ENCODE assay signal across 9 mouse cellular contexts in the genomic region with DNA sequence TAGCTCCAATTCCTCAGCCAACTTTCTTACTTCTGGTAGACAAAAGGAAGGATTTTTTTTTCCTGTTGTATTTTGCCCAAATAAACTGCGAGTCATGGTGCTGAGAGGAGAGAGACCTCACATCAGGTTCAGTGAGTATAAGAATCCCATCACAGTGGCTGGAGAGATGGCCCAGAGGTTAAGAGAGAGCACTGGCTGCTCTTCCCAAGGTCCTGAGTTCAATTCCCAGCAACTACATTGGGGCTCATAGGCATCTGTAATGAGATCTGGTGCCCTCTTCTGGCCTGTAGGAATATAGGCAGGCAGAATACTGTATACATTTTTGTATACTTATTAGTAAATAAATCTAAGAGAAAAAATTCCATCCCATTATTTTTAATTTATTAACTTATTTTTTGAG. TPM values are rescaled to one million over a fixed set of nuclear protein-coding genes. Genes with fewer than 3 reads are reported as not detected.
A peak's percentile ranks its signal among the peaks of the same experiment; 100 is the strongest.
DNase-seq lines count a peak whose midpoint lies in the region; ATAC-seq and TF ChIP-seq lines count a peak whose summit lies in the region.
"Had no signal": no experiment of that assay in that cellular context is flagged by ENCODE, and none has a peak within 500 bp of the region (broad histone marks: within the 10 kb centered on the region; RNA-seq: fewer than 3 reads in every experiment).

No protein-coding gene starts in this region.

- intact Hi-C loops in left cerebral cortex, postnatal 14 days (cut with DNase I), result loop anchor here (2.0 to 5.0 kb wide), 4 partner anchors 15 to 87 kb away; a partner anchor contains a TSS

- no peaks in the 10 kb centered on the region for H3K36me3 ChIP-seq in heart, embryonic 12.5 days
- no peaks in the 10 kb centered on the region for H3K36me3 ChIP-seq in lung, embryonic 16.5 days (ENCODE audit: control insufficient read depth, insufficient read depth, low read length)
- H3K36me3 ChIP-seq in small intestine, adult 2 months (ENCODE audit: control insufficient read depth, insufficient read depth, low read length), result no peaks in the 10 kb centered on the region

- H3K9ac ChIP-seq in heart, embryonic 12.5 days, result no peak overlapping the region
- H3K9ac ChIP-seq in lung, embryonic 16.5 days (ENCODE audit: low read length), result no peak overlapping the region

- no peaks in the 10 kb centered on the region for H3K27me3 ChIP-seq in heart, embryonic 12.5 days (replicated peaks)
- no peaks in the 10 kb centered on the region for H3K27me3 ChIP-seq in lung, embryonic 16.5 days (ENCODE audit: control insufficient read depth, insufficient read depth, low read depth, low read length)
- no peaks in the 10 kb centered on the region for H3K27me3 ChIP-seq in small intestine, adult 2 months (ENCODE audit: control insufficient read depth, insufficient read depth, low read length)
- H3K27me3 ChIP-seq: megakaryocyte, embryonic 14.5 days had no signal

- no peak for ATAC-seq in heart, embryonic 12.5 days (ENCODE audit: insufficient number of reproducible peaks, low FRiP score)
- no peak for ATAC-seq in lung, embryonic 16.5 days (ENCODE audit: low read depth)

- TF ChIP-seq POLR2A in lung, adult 2 months (IDR thresholded peaks at IDR 0.05; ENCODE audit: borderline replicate concordance, extremely low read depth, low read depth, low read length), result no peak
- TF ChIP-seq POLR2A in brain, embryonic 14.5 days (IDR thresholded peaks at IDR 0.05; ENCODE audit: borderline replicate concordance, extremely low read depth, insufficient read depth, insufficient read length, poor library complexity, severe bottlenecking), result no peak
- no peak for TF ChIP-seq POLR2A in small intestine, adult 2 months (IDR thresholded peaks at IDR 0.05; ENCODE audit: low read depth, low read length)

- H3K9me3 ChIP-seq in heart, embryonic 12.5 days (replicated peaks), result no peaks in the 10 kb centered on the region
- H3K9me3 ChIP-seq in lung, embryonic 16.5 days (ENCODE audit: control insufficient read depth, low read length), result no peaks in the 10 kb centered on the region
- H3K9me3 ChIP-seq: megakaryocyte, embryonic 14.5 days had no signal

- TF ChIP-seq CTCF in lung, adult 2 months (IDR thresholded peaks at IDR 0.05; ENCODE audit: insufficient read depth, low read length), result no peak
- peak; percentile 27; the same call in 1 of the 2 replicates for TF ChIP-seq CTCF in brain, embryonic 14.5 days (IDR thresholded peaks at IDR 0.05; ENCODE audit: borderline replicate concordance, extremely low read depth, insufficient read depth, insufficient read length)
- TF ChIP-seq CTCF in small intestine, adult 2 months (IDR thresholded peaks at IDR 0.05; ENCODE audit: extremely low read depth, insufficient read length, insufficient replicate concordance, low read depth, low read length), result peak; percentile 46; the same call in 1 of the 2 replicates

- no peak for DNase-seq in heart, postnatal 4 days
- DNase-seq in lung, adult 2 months, result no peak
- no peak for DNase-seq in brain, embryonic 14.5 days (ENCODE audit: low read depth)
- DNase-seq in left cerebral cortex, postnatal 14 days (ENCODE audit: low spot score in 2 of 2), result no peak
- DNase-seq in T-cell, adult 2 months (ENCODE audit: low spot score), result no peak

- peaks cover 59% of the 10 kb centered on the region for H3K4me1 ChIP-seq in heart, embryonic 12.5 days (replicated peaks)
- peaks cover 58% of the 10 kb centered on the region for H3K4me1 ChIP-seq in lung, embryonic 16.5 days (replicated peaks; ENCODE audit: control insufficient read depth, insufficient read depth, low read length)
- H3K4me1 ChIP-seq in lung, adult 2 months (ENCODE audit: control insufficient read depth, insufficient read depth, low read length), result peaks cover 24% of the 10 kb centered on the region
- H3K4me1 ChIP-seq in small intestine, adult 2 months (ENCODE audit: control insufficient read depth, insufficient read depth, insufficient read length, low read length), result peaks cover 26% of the 10 kb centered on the region

- H3K4me3 ChIP-seq in heart, embryonic 12.5 days, result no peak overlapping the region
- H3K4me3 ChIP-seq in lung, embryonic 16.5 days (ENCODE audit: low read length), result no peak overlapping the region
- no peak overlapping the region for H3K4me3 ChIP-seq in lung, adult 2 months (replicated peaks; ENCODE audit: extremely low read depth, low read depth, low read length)
- H3K4me3 ChIP-seq in small intestine, adult 2 months (ENCODE audit: low read depth, low read length), result no peak overlapping the region

- peak overlapping the region; percentile 62 for H3K4me2 ChIP-seq in heart, embryonic 12.5 days
- H3K4me2 ChIP-seq in lung, embryonic 16.5 days (ENCODE audit: low read depth, low read length), result no peak overlapping the region

- WGBS in heart, embryonic 12.5 days, result 90% methylated on average over 1 of the region's 1 CpGs
- WGBS in lung, embryonic 16.5 days, result 88% methylated on average over 1 of the region's 1 CpGs
- WGBS in lung, adult 2 months, result 81% methylated on average over 1 of the region's 1 CpGs
- WGBS in small intestine, adult 2 months, result 85% methylated on average over 1 of the region's 1 CpGs

- H3K27ac ChIP-seq in heart, embryonic 12.5 days (ENCODE audit: poor library complexity, severe bottlenecking), result peak overlapping the region; percentile 96
- H3K27ac ChIP-seq in lung, embryonic 16.5 days (ENCODE audit: low read length), result peak overlapping the region; percentile 99
- H3K27ac ChIP-seq in small intestine, adult 2 months (ENCODE audit: insufficient read depth, low read depth, low read length), result no peak overlapping the region

RNA-seq across cellular contexts. Expression of a gene that starts 7.6 kb away (rescaled TPM):
- 20.3 and 21.4 TPM in 2 replicates for polyA plus RNA-seq in heart, embryonic 12.5 days (2016; fragmentation: Nextera tagmentation; extraction: Ambion mirVana)
- total RNA-seq in heart, postnatal 4 days (2021), result 10 to 100 TPM; 67.8 to 71.5 TPM
- polyA plus RNA-seq in lung, embryonic 16.5 days (2015; fragmentation: Nextera tagmentation; extraction: Ambion mirVana), result 19.4 and 20.3 TPM in 2 replicates
- polyA plus RNA-seq in lung, adult 2 months (2012; rRNA removed), result 39.0 and 54.3 TPM in 2 replicates
- 92.1 and 104 TPM in 2 replicates for polyA plus RNA-seq in brain, embryonic 14.5 days (2012; rRNA removed)
- 19.8 and 38.5 TPM in 2 replicates for polyA plus RNA-seq in small intestine, adult 2 months (2012; rRNA removed)
- 100 to 1,000 TPM; 168 to 170 TPM for total RNA-seq in left cerebral cortex, postnatal 14 days (2021)

RNA-seq across cellular contexts. Expression of a gene that starts 12.6 kb away (rescaled TPM):
- 6.4 TPM in 2 replicates for polyA plus RNA-seq in heart, embryonic 12.5 days (2016; fragmentation: Nextera tagmentation; extraction: Ambion mirVana)
- total RNA-seq in heart, postnatal 4 days (2021), result 10 to 100 TPM; 26.3 to 27.6 TPM
- polyA plus RNA-seq in lung, embryonic 16.5 days (2015; fragmentation: Nextera tagmentation; extraction: Ambion mirVana), result 1.4 and 1.6 TPM in 2 replicates
- polyA plus RNA-seq in lung, adult 2 months (2012; rRNA removed), result 213 and 329 TPM in 2 replicates
- polyA plus RNA-seq in brain, embryonic 14.5 days (2012; rRNA removed), result 3.6 and 4.1 TPM in 2 replicates
- 59.8 and 206 TPM in 2 replicates for polyA plus RNA-seq in small intestine, adult 2 months (2012; rRNA removed)
- 10 to 100 TPM; 82.0 to 85.4 TPM for total RNA-seq in left cerebral cortex, postnatal 14 days (2021)

RNA-seq across cellular contexts. Expression of a gene that starts 17.0 kb away (rescaled TPM):
- polyA plus RNA-seq in heart, embryonic 12.5 days (2016; fragmentation: Nextera tagmentation; extraction: Ambion mirVana), result 31.8 and 33.3 TPM in 2 replicates
- 10 to 100 TPM; 26.9 to 28.4 TPM for total RNA-seq in heart, postnatal 4 days (2021)
- 33.2 and 36.6 TPM in 2 replicates for polyA plus RNA-seq in lung, embryonic 16.5 days (2015; fragmentation: Nextera tagmentation; extraction: Ambion mirVana)
- polyA plus RNA-seq in lung, adult 2 months (2012; rRNA removed), result 33.6 and 37.9 TPM in 2 replicates
- 66.6 and 74.3 TPM in 2 replicates for polyA plus RNA-seq in brain, embryonic 14.5 days (2012; rRNA removed)
- 11.7 and 22.0 TPM in 2 replicates for polyA plus RNA-seq in small intestine, adult 2 months (2012; rRNA removed)
- total RNA-seq in left cerebral cortex, postnatal 14 days (2021), result 10 to 100 TPM; 53.1 to 54.6 TPM

RNA-seq across cellular contexts. Expression of a gene that starts 47.3 kb away (rescaled TPM):
- 27.0 and 29.8 TPM in 2 replicates for polyA plus RNA-seq in heart, embryonic 12.5 days (2016; fragmentation: Nextera tagmentation; extraction: Ambion mirVana)
- total RNA-seq in heart, postnatal 4 days (2021), result 100 to 1,000 TPM; 171 to 183 TPM
- polyA plus RNA-seq in lung, embryonic 16.5 days (2015; fragmentation: Nextera tagmentation; extraction: Ambion mirVana), result 36.3 and 36.4 TPM in 2 replicates
- 142 and 159 TPM in 2 replicates for polyA plus RNA-seq in lung, adult 2 months (2012; rRNA removed)
- 600 and 616 TPM in 2 replicates for polyA plus RNA-seq in brain, embryonic 14.5 days (2012; rRNA removed)
- polyA plus RNA-seq in small intestine, adult 2 months (2012; rRNA removed), result 46.5 and 128 TPM in 2 replicates
- total RNA-seq in left cerebral cortex, postnatal 14 days (2021), result 1,000 to 10,000 TPM in 1 of 2 experiments, 100 to 1,000 TPM in 1; 962 to 1,004 TPM

RNA-seq across cellular contexts. Expression of a gene that starts 48.9 kb away (rescaled TPM):
- 0.51 and 1.0 TPM in 2 replicates for polyA plus RNA-seq in heart, embryonic 12.5 days (2016; fragmentation: Nextera tagmentation; extraction: Ambion mirVana)
- total RNA-seq in heart, postnatal 4 days (2021), result 1 to 10 TPM; 1.3 TPM
- 1.3 and 1.4 TPM in 2 replicates for polyA plus RNA-seq in lung, embryonic 16.5 days (2015; fragmentation: Nextera tagmentation; extraction: Ambion mirVana)
- polyA plus RNA-seq in lung, adult 2 months (2012; rRNA removed), result 3.4 and 18.4 TPM in 2 replicates
- 22.0 and 33.5 TPM in 2 replicates for polyA plus RNA-seq in brain, embryonic 14.5 days (2012; rRNA removed)
- polyA plus RNA-seq in small intestine, adult 2 months (2012; rRNA removed), result 11.4 and 47.6 TPM in 2 replicates
- 100 to 1,000 TPM; 141 to 143 TPM for total RNA-seq in left cerebral cortex, postnatal 14 days (2021)
